Mouse (Mus musculus): ENCODE measurements around the gene Lasp1. TPM values are rescaled to one million over a fixed set of nuclear protein-coding genes. Genes with fewer than 3 reads are reported as not detected.
A peak's percentile ranks its signal among the peaks of the same experiment; 100 is the strongest.
"Not testable (repeated sequence)": the region's sequence is repeated elsewhere in the genome, so short reads cannot be mapped to it uniquely, and the experiment has no call there.

The Lasp1 gene
- total RNA-seq, 1 experiment from 2014 or later = 220 TPM

DNA sequence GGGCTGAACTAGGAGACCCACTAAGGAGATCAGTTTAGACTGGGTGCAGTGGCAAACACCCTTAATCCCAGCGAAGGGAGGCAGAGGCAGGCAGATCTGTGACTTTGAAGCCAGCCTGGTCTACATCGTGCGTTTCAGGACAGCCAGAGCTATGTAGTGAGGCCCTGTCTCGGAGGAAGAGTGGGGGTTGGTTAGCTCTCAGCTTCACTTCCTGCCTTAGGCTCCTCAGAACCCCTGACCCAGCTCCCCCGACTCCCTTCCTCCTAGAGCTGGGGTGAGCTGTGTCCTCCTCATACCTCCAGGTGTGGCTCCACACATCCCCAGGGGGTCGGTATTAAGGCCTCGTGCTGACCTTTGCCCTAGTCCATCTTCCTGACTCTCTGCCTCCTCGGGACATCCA lies 37.7 kb downstream of the Lasp1 start:
- no peak for ATAC-seq (replicated peaks in 1 of 2; ENCODE audit: insufficient read depth in 1 of 2, low FRiP score in 2 of 2, low TSS enrichment in 1 of 2, low read depth in 1 of 2, poor library complexity in 2 of 2, severe bottlenecking in 2 of 2)

- not testable (repeated sequence) for ATAC-seq (replicated peaks in 1 of 2; ENCODE audit: insufficient read depth in 1 of 2, low FRiP score in 2 of 2, low TSS enrichment in 1 of 2, low read depth in 1 of 2, poor library complexity in 2 of 2, severe bottlenecking in 2 of 2)
Observed at GRCm38 (mm10) chr11:97837051-97837450, 38.3 kb downstream of the Lasp1 start.

DNA sequence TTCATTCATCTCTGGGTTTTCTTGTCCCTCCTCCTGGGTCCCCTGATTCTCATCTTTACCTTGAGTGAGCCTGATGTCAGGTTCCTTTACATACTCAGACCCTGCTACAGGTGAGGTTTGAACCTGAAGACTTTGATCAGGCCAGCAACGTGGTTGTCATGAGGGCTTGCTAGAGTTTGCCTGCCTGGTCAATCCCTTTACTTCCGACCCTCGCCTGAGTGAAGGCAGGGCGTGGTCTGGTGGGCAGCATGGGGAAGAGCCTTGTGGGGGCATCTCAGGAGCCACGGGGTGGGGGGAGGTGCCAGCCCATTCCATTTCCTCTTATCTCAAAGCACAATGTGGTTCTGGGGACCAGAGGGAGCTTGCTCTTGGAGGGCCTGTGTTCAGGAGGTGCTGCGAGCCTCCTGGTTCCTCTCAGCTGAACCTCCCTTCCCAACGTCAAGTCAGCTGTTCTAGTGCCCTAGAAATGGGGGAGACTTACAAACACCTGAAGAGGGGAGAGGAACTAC lies 38.9 kb downstream of the Lasp1 start:
- ATAC-seq (replicated peaks in 1 of 2; ENCODE audit: insufficient read depth in 1 of 2, low FRiP score in 2 of 2, low TSS enrichment in 1 of 2, low read depth in 1 of 2, poor library complexity in 2 of 2, severe bottlenecking in 2 of 2) = no peak

DNA sequence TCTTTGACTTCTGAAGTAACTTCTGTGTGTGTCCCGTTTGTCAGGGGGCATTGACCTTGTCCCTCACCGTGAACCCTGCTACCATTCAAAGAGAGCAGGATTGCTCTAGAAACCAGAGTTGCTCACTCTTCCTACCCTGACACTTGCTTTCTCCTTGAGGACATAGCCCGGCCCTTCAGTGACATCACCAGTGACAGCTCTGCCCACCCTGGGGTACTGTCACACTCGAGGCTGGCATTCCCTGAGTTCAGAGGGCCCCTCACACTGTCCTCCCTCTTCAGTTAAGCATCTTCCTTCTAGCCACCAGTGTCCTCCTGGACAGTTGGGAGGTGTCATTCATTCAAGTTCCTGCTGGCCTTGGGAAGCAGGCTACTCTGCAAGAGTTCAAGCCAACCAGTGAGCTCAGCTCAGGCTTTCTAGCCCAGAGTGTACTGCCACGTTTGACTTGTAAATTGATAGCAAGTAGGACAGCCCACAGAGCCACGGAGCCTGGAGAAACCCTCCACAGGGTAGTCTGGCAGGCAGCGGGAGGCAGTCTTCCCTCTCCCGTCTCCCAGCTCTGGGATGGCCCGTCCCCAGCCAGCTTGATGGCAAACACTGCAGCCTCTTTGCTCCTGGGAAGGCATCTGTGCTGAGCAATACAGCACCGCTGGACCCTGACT lies 40.1 kb downstream of the Lasp1 start:
- ATAC-seq (replicated peaks in 1 of 2; ENCODE audit: insufficient read depth in 1 of 2, low FRiP score in 2 of 2, low TSS enrichment in 1 of 2, low read depth in 1 of 2, poor library complexity in 2 of 2, severe bottlenecking in 2 of 2) = no peak

GRCm38 (mm10) chr11:97839441-97840134 lies 40.8 kb downstream of the Lasp1 start:
- no peak for ATAC-seq (replicated peaks in 1 of 2; ENCODE audit: insufficient read depth in 1 of 2, low FRiP score in 2 of 2, low TSS enrichment in 1 of 2, low read depth in 1 of 2, poor library complexity in 2 of 2, severe bottlenecking in 2 of 2)

DNA sequence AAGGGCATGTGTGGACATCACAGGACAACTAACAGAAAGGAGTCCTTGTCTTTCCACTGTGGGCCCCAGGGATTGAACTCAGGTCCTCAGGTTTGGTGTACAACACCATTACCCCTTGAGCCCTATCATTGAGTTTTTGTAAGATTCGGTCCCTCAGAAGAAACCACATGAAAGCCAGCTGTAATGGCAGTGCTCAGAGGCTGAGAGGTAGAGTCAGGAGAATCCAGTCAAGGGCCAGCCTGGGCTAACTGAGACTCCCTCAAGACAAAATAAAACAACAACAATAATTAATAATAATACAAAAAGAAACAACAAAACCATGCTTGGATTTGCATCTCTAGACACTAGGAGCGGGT lies 41.3 kb downstream of the Lasp1 start:
- ATAC-seq (replicated peaks in 1 of 2; ENCODE audit: insufficient read depth in 1 of 2, low FRiP score in 2 of 2, low TSS enrichment in 1 of 2, low read depth in 1 of 2, poor library complexity in 2 of 2, severe bottlenecking in 2 of 2) = no peak

DNA sequence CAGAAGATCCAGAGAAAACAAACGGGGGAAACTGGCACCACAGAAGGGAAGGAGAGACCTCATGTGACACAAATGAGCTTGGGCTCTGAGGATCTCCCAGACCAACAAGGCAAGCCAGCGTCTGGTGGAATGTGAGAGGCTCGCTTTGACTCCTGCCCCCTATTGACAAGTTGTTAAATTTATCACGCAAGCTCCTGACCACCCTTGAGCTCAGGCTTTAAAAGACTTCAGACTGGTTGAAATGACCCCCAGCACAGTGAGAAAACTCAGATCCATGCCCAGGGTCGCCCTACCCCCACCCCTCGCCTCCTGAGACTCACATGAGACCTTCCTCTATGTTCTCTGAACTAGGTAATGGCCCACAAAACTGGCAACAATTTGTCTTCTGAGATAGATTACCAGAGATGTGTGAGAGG lies 41.7 kb downstream of the Lasp1 start, which contains the start of gene B230217C12Rik:
Gene B230217C12Rik, plus strand, starts transcription at position 242 of the 416 bp plus-strand sequence.
- ATAC-seq (replicated peaks in 1 of 2; ENCODE audit: insufficient read depth in 1 of 2, low FRiP score in 2 of 2, low TSS enrichment in 1 of 2, low read depth in 1 of 2, poor library complexity in 2 of 2, severe bottlenecking in 2 of 2) = peak; percentile 39 to 55; a peak in 2 of 4 replicates

DNA sequence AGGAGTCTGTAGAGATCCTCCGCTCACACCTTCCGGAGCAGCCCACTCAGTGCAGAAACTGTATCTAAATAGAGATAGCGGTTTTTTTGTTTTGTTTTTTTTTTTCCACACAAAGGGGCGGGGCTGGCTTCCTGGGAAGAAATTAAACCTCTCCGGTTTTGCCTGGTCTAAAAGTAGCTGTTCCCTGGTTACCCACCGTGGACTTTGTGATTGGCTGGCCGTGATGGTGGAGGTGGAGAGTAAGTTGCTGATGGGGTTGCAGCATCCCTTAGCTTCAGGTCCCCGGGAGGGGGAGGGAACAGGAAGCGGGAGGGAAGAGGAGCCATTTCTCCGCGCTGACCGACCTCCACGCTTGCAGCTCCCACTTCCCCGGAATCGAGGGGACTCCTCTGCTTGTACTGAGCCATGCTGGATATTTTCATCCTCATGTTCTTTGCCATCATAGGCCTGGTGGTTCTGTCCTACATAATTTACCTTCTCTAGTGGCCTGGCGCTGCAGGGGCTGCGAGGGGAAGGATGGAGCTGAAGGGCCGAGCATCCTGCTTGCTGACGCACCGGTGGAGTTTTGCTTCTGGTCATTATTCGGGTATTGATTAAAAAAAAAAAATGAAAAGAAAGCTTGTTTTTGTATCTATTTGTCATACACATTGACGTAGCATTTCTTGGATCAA lies 42.3 kb downstream of the Lasp1 start:
- ATAC-seq (replicated peaks in 1 of 2; ENCODE audit: insufficient read depth in 1 of 2, low FRiP score in 2 of 2, low TSS enrichment in 1 of 2, low read depth in 1 of 2, poor library complexity in 2 of 2, severe bottlenecking in 2 of 2) = peak; percentile 33 to 61; a peak in 3 of 4 replicates

- ATAC-seq (replicated peaks in 1 of 2; ENCODE audit: insufficient read depth in 1 of 2, low FRiP score in 2 of 2, low TSS enrichment in 1 of 2, low read depth in 1 of 2, poor library complexity in 2 of 2, severe bottlenecking in 2 of 2) = no peak
Observed at GRCm38 (mm10) chr11:97842001-97842400, 43.2 kb downstream of the Lasp1 start.

DNA sequence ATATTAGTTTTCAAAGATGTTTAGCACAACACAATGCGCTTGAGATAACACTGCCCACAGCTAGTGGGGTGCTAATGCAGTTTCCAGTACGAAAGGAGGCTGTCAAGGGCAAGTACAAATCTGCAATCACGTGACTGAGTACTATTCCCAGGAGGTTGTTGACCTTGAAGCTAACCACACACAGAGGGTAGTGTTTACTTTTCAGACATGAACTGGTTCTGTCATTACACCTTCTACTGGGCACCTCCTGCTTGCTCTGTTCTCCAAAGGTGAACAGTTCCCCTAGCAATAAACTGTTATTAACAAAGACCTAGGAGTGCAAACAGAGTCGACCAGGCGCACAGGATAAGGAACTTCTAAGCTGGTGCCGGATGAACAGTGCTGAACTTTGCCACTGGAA lies 51.6 kb downstream of the Lasp1 start:
- ATAC-seq (replicated peaks in 1 of 2; ENCODE audit: insufficient read depth in 1 of 2, low FRiP score in 2 of 2, low TSS enrichment in 1 of 2, low read depth in 1 of 2, poor library complexity in 2 of 2, severe bottlenecking in 2 of 2) = no peak

GRCm38 (mm10) chr11:97851601-97852000 lies 52.8 kb downstream of the Lasp1 start:
- ATAC-seq (replicated peaks in 1 of 2; ENCODE audit: insufficient read depth in 1 of 2, low FRiP score in 2 of 2, low TSS enrichment in 1 of 2, low read depth in 1 of 2, poor library complexity in 2 of 2, severe bottlenecking in 2 of 2) = no peak

DNA sequence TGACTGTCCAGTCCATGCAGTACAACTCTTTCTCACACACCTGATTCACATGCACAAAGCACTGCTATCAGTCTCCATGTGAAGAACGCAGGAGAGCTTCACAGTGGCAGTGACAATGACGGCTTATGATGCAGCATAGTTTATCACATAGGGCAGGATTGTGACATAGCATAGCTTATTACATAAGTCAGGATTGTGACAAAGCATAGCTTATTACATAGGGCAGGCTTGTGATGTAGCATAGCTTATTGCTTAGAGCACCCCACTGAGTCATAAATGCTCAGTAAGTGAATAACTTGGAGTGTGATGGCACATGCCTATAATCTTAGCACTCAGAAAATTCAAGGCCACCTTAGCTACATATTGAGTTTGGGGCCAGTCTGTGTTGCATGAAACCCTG lies 56.7 kb downstream of the Lasp1 start:
- no peak for ATAC-seq (replicated peaks in 1 of 2; ENCODE audit: insufficient read depth in 1 of 2, low FRiP score in 2 of 2, low TSS enrichment in 1 of 2, low read depth in 1 of 2, poor library complexity in 2 of 2, severe bottlenecking in 2 of 2)

DNA sequence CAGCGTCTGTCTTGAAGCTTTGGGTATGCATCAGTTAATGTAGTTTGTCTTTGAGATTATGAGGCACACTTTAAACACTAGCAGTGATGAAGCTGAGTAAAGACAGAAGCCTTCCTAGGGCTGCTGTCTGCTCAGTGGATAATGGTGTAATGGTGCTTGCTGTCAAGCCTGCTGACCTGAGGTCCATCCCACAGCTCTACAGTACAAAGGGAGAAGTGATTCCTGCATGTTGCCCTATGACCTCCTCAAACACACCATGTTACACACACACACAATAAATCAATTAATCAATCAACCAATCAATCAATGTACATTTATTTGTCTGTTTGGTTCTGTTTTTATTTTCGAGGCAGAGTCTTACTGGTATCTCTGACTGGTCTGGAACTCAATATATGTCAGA lies 63.3 kb downstream of the Lasp1 start:
- no peak for ATAC-seq (replicated peaks in 1 of 2; ENCODE audit: insufficient read depth in 1 of 2, low FRiP score in 2 of 2, low TSS enrichment in 1 of 2, low read depth in 1 of 2, poor library complexity in 2 of 2, severe bottlenecking in 2 of 2)

DNA sequence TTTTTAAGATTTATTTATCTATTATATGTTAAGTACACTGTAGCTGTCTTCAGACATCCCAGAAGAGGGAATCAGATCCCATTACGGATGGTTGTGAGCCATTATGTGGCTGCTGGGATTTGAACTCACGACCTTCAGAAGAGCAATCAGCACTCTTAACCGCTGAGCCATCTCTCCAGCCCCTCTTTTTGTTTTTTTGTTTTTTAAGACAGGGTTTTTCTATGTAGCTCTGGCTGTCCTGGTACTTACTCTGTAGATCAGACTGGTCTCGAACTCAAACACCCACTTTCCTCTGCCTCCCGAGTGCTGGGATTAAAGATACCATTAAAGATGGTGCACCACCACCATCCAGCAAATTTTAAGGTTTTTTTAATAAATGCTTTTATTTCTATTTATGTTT lies 66.6 kb downstream of the Lasp1 start:
- no peak for ATAC-seq (replicated peaks in 1 of 2; ENCODE audit: insufficient read depth in 1 of 2, low FRiP score in 2 of 2, low TSS enrichment in 1 of 2, low read depth in 1 of 2, poor library complexity in 2 of 2, severe bottlenecking in 2 of 2)

- no peak for ATAC-seq (replicated peaks in 1 of 2; ENCODE audit: insufficient read depth in 1 of 2, low FRiP score in 2 of 2, low TSS enrichment in 1 of 2, low read depth in 1 of 2, poor library complexity in 2 of 2, severe bottlenecking in 2 of 2)
Observed at GRCm38 (mm10) chr11:97866091-97866888, 67.5 kb downstream of the Lasp1 start.

- ATAC-seq (replicated peaks in 1 of 2; ENCODE audit: insufficient read depth in 1 of 2, low FRiP score in 2 of 2, low TSS enrichment in 1 of 2, low read depth in 1 of 2, poor library complexity in 2 of 2, severe bottlenecking in 2 of 2) = no peak
Observed at GRCm38 (mm10) chr11:97867591-97867990, 68.8 kb downstream of the Lasp1 start.

- ATAC-seq (replicated peaks in 1 of 2; ENCODE audit: insufficient read depth in 1 of 2, low FRiP score in 2 of 2, low TSS enrichment in 1 of 2, low read depth in 1 of 2, poor library complexity in 2 of 2, severe bottlenecking in 2 of 2) = not testable (repeated sequence)
Observed at GRCm38 (mm10) chr11:97872378-97872777, 73.6 kb downstream of the Lasp1 start.
